Mouse (Mus musculus): ENCODE measurements around the gene Ccdc184. TPM values are rescaled to one million over a fixed set of nuclear protein-coding genes. Genes with fewer than 3 reads are reported as not detected.

The Ccdc184 gene
- polyA plus RNA-seq, 1 experiment from 2014 or later: 2.5 TPM

- Histone ChIP-seq H3K4me3 (ENCODE audit: low read depth, low read length) (no peak overlapping the region), H3K4me1 (ENCODE audit: control insufficient read depth, insufficient read depth, low read length) (no peaks in the 10 kb centered on the region), H3K9me3 (ENCODE audit: control insufficient read depth, low read length) (no peaks in the 10 kb centered on the region), H3K27me3 (replicated peaks; ENCODE audit: control insufficient read depth, insufficient read depth, low read length) (no peaks in the 10 kb centered on the region), H3K36me3 (ENCODE audit: control insufficient read depth, insufficient read depth, low read length) (no peaks in the 10 kb centered on the region), H3K9ac (ENCODE audit: low read depth, low read length) (no peak overlapping the region), H3K4me2 (ENCODE audit: low read depth, low read length) (no peak overlapping the region), H3K27ac (replicated peaks; ENCODE audit: low read depth, low read length) (no peak overlapping the region)
- DNase-seq (ENCODE audit: low spot score) (no peak), ATAC-seq (ENCODE audit: low read depth) (no peak)
- 62% methylated on average over 5 of the region's 5 CpGs for WGBS
Observed at GRCm38 (mm10) chr15:98214130-98214529, 47.2 kb downstream of the Ccdc184 start.

Other genes with a start within 250 kb of the Ccdc184 start
- gene Tmem106c, start 203.0 kb upstream of the Ccdc184 start, polyA plus RNA-seq (2014; fragmentation: Nextera tagmentation; extraction: Ambion mirVana): 47.2 and 51.6 TPM in 2 replicates
- 372 and 595 TPM in 2 replicates for gene Col2a1, start 162.5 kb upstream of the Ccdc184 start, polyA plus RNA-seq (2014; fragmentation: Nextera tagmentation; extraction: Ambion mirVana)
- 62.2 and 69.6 TPM in 2 replicates for gene Pfkm, start 74.6 kb upstream of the Ccdc184 start, polyA plus RNA-seq (2014; fragmentation: Nextera tagmentation; extraction: Ambion mirVana)
- gene Senp1, start 73.4 kb upstream of the Ccdc184 start, polyA plus RNA-seq (2014; fragmentation: Nextera tagmentation; extraction: Ambion mirVana): 27.2 and 29.4 TPM in 2 replicates
- gene Asb8, start 1.5 kb upstream of the Ccdc184 start, polyA plus RNA-seq (2014; fragmentation: Nextera tagmentation; extraction: Ambion mirVana): 58.4 and 62.5 TPM in 2 replicates
- gene Olfr288, start 28.4 kb downstream of the Ccdc184 start, polyA plus RNA-seq (2014; fragmentation: Nextera tagmentation; extraction: Ambion mirVana): not detected in 2 replicates
- gene Gm44579, start 53.8 kb downstream of the Ccdc184 start, polyA plus RNA-seq (2014; fragmentation: Nextera tagmentation; extraction: Ambion mirVana): not detected in 2 replicates
- gene Olfr287, start 53.9 kb downstream of the Ccdc184 start, polyA plus RNA-seq (2014; fragmentation: Nextera tagmentation; extraction: Ambion mirVana): not detected in 2 replicates
- gene Olfr286, start 67.3 kb downstream of the Ccdc184 start, polyA plus RNA-seq (2014; fragmentation: Nextera tagmentation; extraction: Ambion mirVana): not detected in 2 replicates
- not detected in 2 replicates for gene H1fnt, start 90.1 kb downstream of the Ccdc184 start, polyA plus RNA-seq (2014; fragmentation: Nextera tagmentation; extraction: Ambion mirVana)
- gene Zfp641, start 129.0 kb downstream of the Ccdc184 start, polyA plus RNA-seq (2014; fragmentation: Nextera tagmentation; extraction: Ambion mirVana): 1.0 TPM in 2 replicates
- gene Olfr285, start 150.2 kb downstream of the Ccdc184 start, polyA plus RNA-seq (2014; fragmentation: Nextera tagmentation; extraction: Ambion mirVana): 0.03 and 0.04 TPM in 2 replicates
- 0.43 TPM in 1 of 2 replicates, not detected in the other for gene Olfr284, start 173.8 kb downstream of the Ccdc184 start, polyA plus RNA-seq (2014; fragmentation: Nextera tagmentation; extraction: Ambion mirVana)
- gene Olfr283, start 213.8 kb downstream of the Ccdc184 start, polyA plus RNA-seq (2014; fragmentation: Nextera tagmentation; extraction: Ambion mirVana): not detected in 2 replicates